Mouse (Mus musculus) gastrocnemius, postnatal 36 days (tissue): ENCODE data around the gene Kcnt2. TPM values are rescaled to one million over a fixed set of nuclear protein-coding genes. Genes with fewer than 3 reads are reported as not detected.

Source experiments
- total RNA-seq, 2 experiments: library from RNA; stranded (reverse); gene quantifications; 2 replicates each; pipeline ENCODE4 v1.2.3; 2021

Gene Kcnt2
- total RNA-seq, 2 experiments from 2014 or later, result 0.33 to 0.64 TPM

Other genes with a start within 250 kb of the Kcnt2 start
- gene Cfh, start 62.4 kb upstream of the Kcnt2 start, total RNA-seq, result 1 to 10 TPM; 3.5 to 4.9 TPM